In genomic region chr6:38252766-38253735, GRCm38 (mm10) we compare ENCODE assay signal across 8 mouse cellular contexts. TPM values are rescaled to one million over a fixed set of nuclear protein-coding genes. Genes with fewer than 3 reads are reported as not detected.
DNase-seq lines count a peak whose midpoint lies in the region; ATAC-seq and TF ChIP-seq lines count a peak whose summit lies in the region.

No protein-coding gene starts in this region.

- H3K4me2 ChIP-seq in liver, postnatal 0 days (ENCODE audit: low read depth, low read length): peak overlapping the region; percentile 97

- 0 out of 2 replicates have a peak, but pooled peaks cover 3% of the 10 kb centered on the region for H3K4me1 ChIP-seq in liver, postnatal 0 days (ENCODE audit: insufficient read depth)

- 18% methylated on average over 19 of the region's 19 CpGs for WGBS in liver, postnatal 0 days (ENCODE audit: insufficient replicate concordance)

- ATAC-seq in liver, postnatal 0 days: no peak

- peak overlapping the region; percentile 87 for H3K27ac ChIP-seq in layer of hippocampus, adult 2 months
- H3K27ac ChIP-seq in liver, postnatal 0 days (ENCODE audit: low read depth): no peak overlapping the region

- H3K9ac ChIP-seq in liver, postnatal 0 days (replicated peaks): peak overlapping the region; percentile 59

- TF ChIP-seq CTCF in layer of hippocampus, adult 2 months (conservative IDR thresholded peaks at IDR 0.05): no peak
- no peak for TF ChIP-seq CTCF in brain, embryonic 14.5 days (IDR thresholded peaks at IDR 0.05; ENCODE audit: borderline replicate concordance, extremely low read depth, insufficient read depth, insufficient read length)
- no peak for TF ChIP-seq CTCF in liver, postnatal 0 days (IDR thresholded peaks at IDR 0.05; ENCODE audit: low read depth)

- intact Hi-C loops in heart, postnatal 10 days (cut with DNase I): no loop called here

- no peaks in the 10 kb centered on the region for H3K36me3 ChIP-seq in liver, postnatal 0 days (replicated peaks; ENCODE audit: insufficient read depth, low read length)

- DNase-seq in layer of hippocampus, adult 2 months (ENCODE audit: low spot score in 2 of 2): no peak
- DNase-seq in layer of hippocampus, adult 8-10 months (ENCODE audit: low spot score in 2 of 2): no peak
- peak; percentile 72 for DNase-seq in brain, embryonic 14.5 days (ENCODE audit: low read depth)
- peak; percentile 9 to 35 for DNase-seq in heart, postnatal 10 days
- no peak for DNase-seq in liver, postnatal 0 days
- no peak for DNase-seq in urinary bladder, postnatal 4 days (ENCODE audit: low spot score in 2 of 2)
- no peak for DNase-seq in spleen, adult 18-20 months
- DNase-seq in left cerebral cortex, adult 8-10 months (ENCODE audit: low spot score in 2 of 2): no peak

- no peak for TF ChIP-seq POLR2A in brain, embryonic 14.5 days (IDR thresholded peaks at IDR 0.05; ENCODE audit: borderline replicate concordance, extremely low read depth, insufficient read depth, insufficient read length, poor library complexity, severe bottlenecking)

- peak overlapping the region; percentile 70 for H3K4me3 ChIP-seq in layer of hippocampus, adult 2 months
- H3K4me3 ChIP-seq in liver, postnatal 0 days (ENCODE audit: low read depth, low read length): peak overlapping the region; percentile 58

- no peak for TF ChIP-seq EP300 in liver, postnatal 0 days (IDR thresholded peaks at IDR 0.05; ENCODE audit: low read depth)

- no peaks in the 10 kb centered on the region for H3K9me3 ChIP-seq in liver, postnatal 0 days (ENCODE audit: low read length)

- peaks cover 8% of the 10 kb centered on the region for H3K27me3 ChIP-seq in liver, postnatal 0 days (ENCODE audit: insufficient read depth, low read length)

RNA-seq across cellular contexts. Expression of gene D630045J12Rik, which starts 0.8 kb away (rescaled TPM):
- total RNA-seq in layer of hippocampus, adult 2 months (2021): 10 to 100 TPM; 37.1 to 37.4 TPM
- total RNA-seq in layer of hippocampus, adult 8-10 months (2022): 10 to 100 TPM; 30.8 to 38.5 (median 34.3) TPM
- polyA plus RNA-seq in brain, embryonic 14.5 days (2012; rRNA removed): 34.9 and 50.5 TPM in 2 replicates
- 1 to 10 TPM; 2.8 to 3.0 TPM for total RNA-seq in heart, postnatal 10 days (2021)
- 0.13 and 0.18 TPM in 2 replicates for polyA plus RNA-seq in liver, postnatal 0 days (2015; fragmentation: Nextera tagmentation; extraction: Ambion mirVana)
- 10 to 100 TPM; 29.1 to 36.6 (median 33.5) TPM for total RNA-seq in left cerebral cortex, adult 8-10 months (2022)

RNA-seq across cellular contexts. Expression of gene Zc3hav1l, which starts 46.0 kb away (rescaled TPM):
- 1 to 10 TPM; 4.5 TPM for total RNA-seq in layer of hippocampus, adult 2 months (2021)
- 1 to 10 TPM; 3.8 to 5.4 (median 4.7) TPM for total RNA-seq in layer of hippocampus, adult 8-10 months (2022)
- 29.6 and 33.9 TPM in 2 replicates for polyA plus RNA-seq in brain, embryonic 14.5 days (2012; rRNA removed)
- total RNA-seq in heart, postnatal 10 days (2021): 1 to 10 TPM; 5.7 to 7.6 TPM
- 0.59 and 0.61 TPM in 2 replicates for polyA plus RNA-seq in liver, postnatal 0 days (2015; fragmentation: Nextera tagmentation; extraction: Ambion mirVana)
- total RNA-seq in left cerebral cortex, adult 8-10 months (2022): 1 to 10 TPM; 3.1 to 3.5 (median 3.4) TPM

Comparison
In these comparisons a context has a peak if more than half of its experiments do, and no peak if none do; other contexts are left out.
1. DNase-seq: peak in brain, embryonic 14.5 days (single experiment) and heart, postnatal 10 days (2 of 2); none in layer of hippocampus, adult 2 months (0 of 2), layer of hippocampus, adult 8-10 months (0 of 2), liver, postnatal 0 days (single experiment), urinary bladder, postnatal 4 days (0 of 2), spleen, adult 18-20 months (0 of 2) and left cerebral cortex, adult 8-10 months (0 of 2).
2. RNA of gene D630045J12Rik, which starts 0.8 kb away (total RNA-seq): 37.1 to 37.4 TPM in layer of hippocampus, adult 2 months, 30.8 to 38.5 TPM in layer of hippocampus, adult 8-10 months and 29.1 to 36.6 TPM in left cerebral cortex, adult 8-10 months; 2.8 to 3.0 TPM in heart, postnatal 10 days; every median in the first group is over 4 times any median in the second.